Mouse (Mus musculus): ENCODE data around the gene Ankrd42. TPM values are rescaled to one million over a fixed set of nuclear protein-coding genes. Genes with fewer than 3 reads are reported as not detected.

Ankrd42 gene
- polyA plus RNA-seq (2014; fragmentation: Illumina TruSeq; extraction: RNeasy Lipid Tissue Mini Kit (QIAGEN cat#74804); ENCODE audit: low replicate concordance) = 0.71 TPM

GRCm38 (mm10) chr7:92637021-92637625, at the start of gene Ankrd42:
Ankrd42 (minus strand) TSS chr7:92637142.

GRCm38 (mm10) chr7:92669507-92670471, 32.8 kb upstream of the Ankrd42 start, which contains the start of gene Pcf11:
Pcf11 (minus strand) TSS chr7:92669934.

GRCm38 (mm10) chr7:92560986-92561876, 75.7 kb downstream of the Ankrd42 start, which contains the start of gene Ccdc90b:
Ccdc90b (plus strand) TSS chr7:92561149.

Other genes starting within 250 kb of the Ankrd42 start
- gene Ccdc90b, start 76.0 kb downstream of the Ankrd42 start, polyA plus RNA-seq (2014; fragmentation: Illumina TruSeq; extraction: RNeasy Lipid Tissue Mini Kit (QIAGEN cat#74804); ENCODE audit: low replicate concordance) = 107 TPM
- gene Pcf11, start 32.8 kb upstream of the Ankrd42 start, polyA plus RNA-seq (2014; fragmentation: Illumina TruSeq; extraction: RNeasy Lipid Tissue Mini Kit (QIAGEN cat#74804); ENCODE audit: low replicate concordance) = 95.0 TPM
- gene Rab30, start 104.5 kb upstream of the Ankrd42 start, polyA plus RNA-seq (2014; fragmentation: Illumina TruSeq; extraction: RNeasy Lipid Tissue Mini Kit (QIAGEN cat#74804); ENCODE audit: low replicate concordance) = 52.8 TPM
- gene Ddias, start 237.1 kb upstream of the Ankrd42 start, polyA plus RNA-seq (2014; fragmentation: Illumina TruSeq; extraction: RNeasy Lipid Tissue Mini Kit (QIAGEN cat#74804); ENCODE audit: low replicate concordance) = 13.7 TPM
- gene Prcp, start 237.3 kb upstream of the Ankrd42 start, polyA plus RNA-seq (2014; fragmentation: Illumina TruSeq; extraction: RNeasy Lipid Tissue Mini Kit (QIAGEN cat#74804); ENCODE audit: low replicate concordance) = 9.4 TPM